Mouse (Mus musculus) adrenal gland, postnatal 36 days (tissue): Measurements from ENCODE around the gene Lamtor1. TPM values are rescaled to one million over a fixed set of nuclear protein-coding genes. Genes with fewer than 3 reads are reported as not detected.
"Not testable (repeated sequence)": the region's sequence is repeated elsewhere in the genome, so short reads cannot be mapped to it uniquely, and the experiment has no call there.

Experiments used
- DNase-seq, 2 experiments: peaks; one replicate each; pipeline ENCODE4 v3.0.0; 2021; ENCODE audit warnings: mixed read lengths in 1 of 2
- total RNA-seq, 2 experiments: library from RNA; stranded (reverse); gene quantifications; 2 replicates each; pipeline ENCODE4 v1.2.3; 2021

Lamtor1 gene
- total RNA-seq, 2 experiments from 2014 or later = 99.1 to 110 TPM

DNA sequence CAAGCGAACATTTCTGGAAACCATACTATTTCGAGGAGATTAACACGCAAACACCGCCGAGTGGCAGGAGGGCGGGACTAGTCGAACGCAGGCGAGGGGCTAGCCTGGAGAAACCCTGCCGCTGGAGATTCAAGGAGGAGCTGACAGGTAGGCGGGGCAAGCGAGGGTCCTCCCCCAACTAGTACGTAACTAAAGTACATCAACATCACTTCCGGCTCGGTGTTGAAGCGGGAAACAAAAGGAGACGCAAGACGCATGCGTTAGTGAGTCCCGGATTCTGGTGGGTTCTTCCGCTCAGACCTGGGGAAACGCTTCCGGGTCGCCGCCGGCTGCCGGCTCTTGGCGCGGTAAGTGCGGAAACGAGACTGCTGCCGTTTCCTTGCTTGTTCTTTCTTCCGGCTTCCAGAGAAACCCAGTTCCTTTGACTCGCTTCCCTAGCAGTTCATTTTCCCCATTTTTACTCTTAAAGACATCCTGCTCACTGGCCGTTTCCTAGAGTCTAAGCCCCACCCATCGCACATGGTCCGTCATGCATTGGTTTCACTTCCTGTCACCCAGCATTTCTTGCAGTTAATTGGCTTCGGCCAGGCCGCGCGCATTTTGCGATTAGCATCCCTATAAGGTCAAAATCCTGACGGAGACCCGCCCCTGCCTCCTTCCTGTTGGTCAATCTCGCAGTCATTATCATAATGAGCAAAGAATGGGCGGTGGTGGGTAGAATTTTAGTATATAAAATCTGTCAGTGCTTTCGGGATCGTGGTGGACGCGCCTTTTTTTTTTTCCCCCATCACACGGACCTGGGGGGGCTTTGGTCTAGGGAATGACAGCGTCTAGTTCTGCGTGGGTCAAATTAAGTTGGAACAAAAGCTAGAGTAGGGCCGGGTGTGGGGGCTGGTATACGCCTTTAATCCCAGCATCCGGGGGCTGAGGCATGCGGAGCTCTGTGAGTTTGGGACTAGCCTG is 9.3 kb upstream of the Lamtor1 start:
- peak; percentile 96 for DNase-seq

DNA sequence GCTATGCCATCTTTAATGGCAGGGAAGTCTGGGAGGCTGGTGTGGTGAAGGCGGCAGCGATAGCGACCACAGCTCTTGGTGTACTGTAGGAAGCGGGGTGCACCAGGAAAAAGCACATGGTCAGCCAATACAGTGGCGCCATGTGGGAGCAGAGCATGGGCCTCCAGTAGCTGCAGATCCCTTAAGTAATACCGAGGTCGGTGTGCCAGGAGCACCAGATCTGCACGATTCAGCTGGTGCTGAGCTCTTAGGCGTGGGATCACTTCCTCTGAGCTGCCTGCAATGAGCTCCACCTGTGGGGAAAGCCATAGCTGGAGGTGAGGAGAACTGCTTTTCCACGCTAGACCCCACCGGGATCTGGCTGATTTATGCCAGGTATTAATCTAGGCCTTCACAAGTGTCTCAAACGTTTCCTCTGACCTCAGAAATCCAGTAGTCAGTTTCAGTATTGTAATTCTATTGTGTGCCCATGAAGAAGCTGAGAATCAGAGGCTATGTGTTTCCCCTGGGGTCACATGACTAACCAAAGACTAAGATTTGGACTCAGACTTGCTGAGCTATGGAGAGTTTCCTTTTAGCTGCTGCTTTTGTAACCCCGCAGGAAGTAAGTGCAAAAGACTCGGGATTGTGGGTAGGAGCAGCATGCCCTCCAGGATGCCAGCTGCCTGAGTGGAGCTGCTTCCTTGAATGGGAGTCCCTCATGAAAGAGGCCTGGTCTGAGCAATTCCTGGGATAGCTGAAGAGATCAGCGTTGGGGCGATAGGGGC is 5.2 kb upstream of the Lamtor1 start:
- DNase-seq = no peak

DNA sequence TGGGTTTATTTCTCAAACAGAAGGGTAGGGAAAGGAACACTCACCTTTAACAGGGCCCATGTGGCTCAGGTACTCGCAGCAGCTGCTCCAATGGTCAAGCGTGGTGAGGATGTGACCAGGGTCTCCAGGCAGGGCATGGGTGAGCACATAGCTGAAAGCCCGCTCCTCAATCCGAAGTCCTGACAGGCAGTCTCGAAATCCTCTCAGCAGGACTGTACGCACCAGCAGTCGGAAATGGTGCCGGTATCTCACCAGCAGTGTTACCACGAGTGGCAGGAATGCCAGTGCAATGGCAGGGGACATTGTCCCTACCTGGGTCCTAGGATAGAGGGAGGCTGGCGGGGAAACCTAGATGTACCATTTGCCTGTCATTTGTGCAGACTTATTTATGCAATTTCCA is 3.7 kb upstream of the Lamtor1 start:
- no peak for DNase-seq

GRCm38 (mm10) chr7:101902846-101903245 is 2.9 kb upstream of the Lamtor1 start:
- no peak for DNase-seq

DNA sequence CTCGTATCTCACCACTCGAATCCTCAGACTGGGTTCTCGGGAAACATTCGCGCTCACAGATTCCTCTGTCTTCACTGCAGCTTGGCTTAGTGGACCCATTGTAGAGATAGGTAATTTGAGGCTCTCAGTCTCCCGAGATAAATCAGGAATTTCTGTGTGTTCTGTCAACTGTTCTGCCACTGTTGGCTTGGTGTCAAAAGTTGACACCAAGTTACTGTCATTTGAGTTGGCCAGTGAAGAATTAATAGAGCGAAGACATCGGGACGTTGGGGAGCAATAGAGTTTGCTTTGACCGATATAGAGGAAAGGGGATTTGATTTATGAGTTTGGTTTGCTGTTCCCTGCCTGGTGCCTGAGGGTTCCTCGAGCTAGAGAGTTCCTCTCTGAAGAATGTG is 580 bp downstream of the Lamtor1 start, which contains the start of gene Tomt:
Gene Tomt (minus strand): TSS at position 73 of the 395 bp plus-strand sequence.
- DNase-seq = no peak

- DNase-seq = peak in 1 of 2 experiments; percentile 38
These were observed 992 bp downstream of the Lamtor1 start for GRCm38 (mm10) chr7:101906696-101907095.

GRCm38 (mm10) chr7:101908367-101908766 is 2.7 kb downstream of the Lamtor1 start:
- DNase-seq = peak in 1 of 2 experiments; percentile 34

- DNase-seq = peak in 1 of 2 experiments; percentile 34
These were observed 4.4 kb downstream of the Lamtor1 start for GRCm38 (mm10) chr7:101910138-101910537.

- DNase-seq = no peak
These were observed 6.3 kb downstream of the Lamtor1 start for GRCm38 (mm10) chr7:101911982-101912381.

GRCm38 (mm10) chr7:101918071-101918470 is 12.4 kb downstream of the Lamtor1 start:
- DNase-seq = peak; percentile 64 to 74

DNA sequence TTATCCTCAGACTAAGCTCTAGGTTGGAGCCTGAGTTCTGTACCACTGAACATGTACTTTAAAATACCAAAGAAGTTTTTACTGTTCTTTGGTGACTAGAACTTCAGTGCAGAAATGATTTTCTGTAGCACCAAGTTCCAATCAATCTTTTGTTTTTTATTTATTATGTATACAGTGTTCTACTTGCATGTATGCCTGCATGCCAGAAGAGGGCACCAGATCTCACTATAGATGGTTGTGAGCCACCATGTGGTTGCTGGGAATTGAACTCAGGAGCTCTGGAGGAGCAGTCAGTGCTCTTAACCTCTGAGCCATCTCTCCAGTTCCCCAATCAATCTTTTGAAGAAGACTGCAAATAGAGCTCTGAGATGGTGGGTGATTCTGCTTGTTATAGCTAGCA is 20.2 kb downstream of the Lamtor1 start:
- not testable (repeated sequence) for DNase-seq

GRCm38 (mm10) chr7:101928093-101928492 is 22.4 kb downstream of the Lamtor1 start:
- DNase-seq = peak; percentile 31 to 37

- no peak for DNase-seq
These were observed 26.8 kb downstream of the Lamtor1 start for GRCm38 (mm10) chr7:101932551-101932950.

DNA sequence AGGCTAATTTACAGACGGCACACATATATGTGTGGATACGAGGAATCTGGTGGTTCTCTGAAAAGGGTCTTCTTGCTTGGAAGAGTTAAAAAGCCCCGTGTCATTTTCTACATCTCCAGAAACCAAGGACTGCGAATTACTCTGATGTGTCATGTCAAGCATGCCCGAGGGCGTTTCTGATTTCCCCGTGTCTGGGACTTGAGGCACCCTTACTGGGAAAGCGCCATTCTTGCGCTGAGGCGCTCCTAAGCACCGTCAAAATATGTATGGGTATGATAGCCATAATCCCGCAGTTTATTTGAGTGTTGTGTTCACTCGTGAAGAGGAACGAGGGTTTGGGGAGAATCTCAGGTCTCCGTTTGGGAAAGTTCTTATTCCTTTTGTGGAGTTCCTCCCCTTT is 27.6 kb downstream of the Lamtor1 start:
- peak; percentile 29 to 40 for DNase-seq

DNA sequence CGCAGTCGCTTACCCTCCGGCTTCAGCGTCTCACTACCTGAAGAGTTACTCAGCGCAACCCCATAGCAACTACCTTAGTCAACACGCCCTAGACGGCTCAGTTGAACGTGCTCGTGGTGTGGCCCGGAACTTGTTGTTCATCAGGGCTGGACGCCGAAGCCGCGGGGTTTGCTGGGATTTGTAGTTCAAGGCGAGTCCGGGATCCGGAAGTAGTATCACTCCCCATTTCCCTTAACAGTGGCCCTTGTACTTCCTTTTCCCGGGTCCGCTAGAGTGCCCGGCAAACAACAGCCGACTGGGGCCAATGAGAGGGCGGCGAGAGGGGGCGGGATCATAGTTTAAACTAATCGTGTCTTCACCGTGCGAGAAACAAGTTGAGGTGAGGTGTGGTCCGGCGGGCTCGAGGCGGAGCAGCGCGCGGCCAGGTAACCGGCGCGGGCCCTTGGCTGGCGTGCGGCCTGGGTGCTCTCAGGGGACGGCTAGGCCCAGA is 28.1 kb downstream of the Lamtor1 start, which contains the start of the genes Lrrc51 and Numa1:
Gene Lrrc51 (minus strand): TSS at position 145 of the 490 bp plus-strand sequence.
Gene Numa1 (plus strand): TSS at position 361 of the 490 bp plus-strand sequence.
- peak; percentile 97 to 98 for DNase-seq

GRCm38 (mm10) chr7:101935957-101936356 is 30.3 kb downstream of the Lamtor1 start:
- DNase-seq = peak; percentile 33 to 40

DNA sequence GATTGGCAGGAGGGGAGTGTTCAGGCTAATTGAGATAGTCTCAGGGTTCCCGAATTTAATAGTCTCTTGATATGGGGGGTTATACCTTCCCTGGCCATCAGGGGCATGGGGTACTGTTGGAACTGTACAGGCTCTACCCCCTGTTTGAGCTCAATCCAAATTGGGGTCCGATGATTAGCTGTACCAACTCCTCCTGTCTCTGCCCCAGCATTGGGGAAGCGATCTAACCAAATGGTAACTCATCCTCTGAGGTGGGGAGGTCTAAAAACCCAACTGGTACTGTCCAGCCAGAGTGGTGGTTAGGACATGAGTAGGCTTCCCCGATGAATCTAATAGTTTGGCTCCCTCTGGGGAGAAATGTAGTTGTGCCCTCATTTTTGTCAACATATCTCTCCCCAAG is 31.3 kb downstream of the Lamtor1 start:
- no peak for DNase-seq

DNA sequence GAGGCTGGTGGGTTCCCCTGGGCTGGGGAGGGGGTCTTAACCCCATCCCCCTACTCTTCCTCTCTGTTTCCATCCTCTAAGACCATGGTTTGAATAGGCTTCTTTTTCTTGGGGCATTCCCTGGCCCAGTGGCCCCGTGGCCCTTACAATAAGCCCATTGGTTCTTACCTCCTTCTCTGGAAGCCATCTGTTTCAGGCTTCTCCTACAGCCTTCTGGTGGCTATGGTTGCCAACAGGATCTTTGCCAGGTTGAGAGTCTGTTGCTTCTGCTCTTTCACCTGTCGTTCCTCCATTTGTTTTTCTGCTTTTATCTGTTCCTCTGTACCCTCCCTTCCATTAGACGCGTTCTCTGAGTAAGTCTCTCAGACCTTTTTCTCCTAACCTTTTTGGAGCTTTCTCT is 31.9 kb downstream of the Lamtor1 start:
- DNase-seq = no peak

DNA sequence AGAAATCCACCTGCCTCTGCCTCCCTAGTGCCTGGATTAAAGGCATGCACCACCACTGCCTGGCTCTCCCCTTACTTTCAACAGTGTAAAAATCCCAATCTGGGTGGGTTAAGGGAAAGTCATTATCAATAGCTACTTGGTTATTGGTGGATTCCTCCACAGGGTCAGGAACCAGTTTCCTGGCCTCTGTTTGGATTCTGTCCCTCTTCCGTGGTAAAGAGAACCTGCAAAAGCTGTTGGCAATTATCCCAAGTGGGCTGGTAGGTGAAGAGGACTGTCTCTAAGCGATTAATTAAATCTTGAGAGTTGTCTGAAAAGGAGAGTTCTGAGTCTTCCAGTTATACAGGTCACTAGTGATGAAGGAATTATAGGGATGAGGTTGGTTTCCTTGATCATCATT is 32.6 kb downstream of the Lamtor1 start:
- DNase-seq = no peak

DNA sequence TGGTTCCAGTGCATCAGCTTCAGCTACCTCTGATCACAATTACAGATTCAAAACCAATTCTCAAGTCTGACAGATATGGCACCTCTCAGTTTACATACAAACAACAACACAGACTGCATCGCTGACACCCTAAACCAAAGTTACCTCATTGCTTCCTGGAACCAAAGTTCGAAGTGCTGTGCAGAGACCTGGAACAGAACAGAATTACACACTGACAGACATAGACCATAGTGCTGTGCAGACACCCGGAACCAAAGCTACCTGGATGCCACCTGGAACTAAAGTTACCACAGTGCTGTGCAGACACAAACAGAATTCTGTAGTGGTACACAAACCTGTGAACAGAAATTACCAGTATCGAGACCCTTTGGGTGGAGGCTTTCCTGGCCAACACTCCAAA is 34.1 kb downstream of the Lamtor1 start:
- DNase-seq = no peak

- DNase-seq = not testable (repeated sequence)
These were observed 43.3 kb downstream of the Lamtor1 start for GRCm38 (mm10) chr7:101949008-101949407.

DNA sequence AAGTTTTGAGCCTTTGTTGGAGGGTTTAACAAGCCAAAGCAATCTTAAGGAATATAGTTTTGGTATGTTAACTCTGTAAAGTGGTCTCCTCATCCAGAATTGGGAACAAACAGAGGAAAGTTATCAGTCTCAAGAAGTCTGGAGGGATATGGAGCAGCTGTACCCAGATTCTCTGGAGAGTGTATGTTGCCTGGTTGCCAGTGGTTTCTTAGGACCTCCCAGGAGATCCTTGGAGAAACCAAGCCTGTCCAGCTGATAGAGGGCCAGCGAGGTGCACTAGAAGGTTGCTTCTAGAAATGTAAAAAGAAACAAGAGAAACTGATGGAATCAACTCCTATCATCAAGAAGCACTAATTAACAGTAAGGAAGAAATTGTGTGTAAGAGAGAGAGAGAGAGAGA is 45.9 kb downstream of the Lamtor1 start:
- no peak for DNase-seq
